Mouse (Mus musculus): ENCODE measurements around the gene Tbc1d10a. TPM values are rescaled to one million over a fixed set of nuclear protein-coding genes. Genes with fewer than 3 reads are reported as not detected.
"Not testable (repeated sequence)": the region's sequence is repeated elsewhere in the genome, so short reads cannot be mapped to it uniquely, and the experiment has no call there.

Tbc1d10a gene
- polyA plus RNA-seq, 1 experiment from 2014 or later = 13.6 TPM

- no peak for DNase-seq (ENCODE audit: low spot score)
- H3K4me3 ChIP-seq (ENCODE audit: low read depth, low read length) = no peak overlapping the region
- no peak; the same call in 1 of the 2 replicates for ATAC-seq (replicated peaks; ENCODE audit: low FRiP score)
- no peaks in the 10 kb centered on the region for H3K27me3 ChIP-seq (replicated peaks; ENCODE audit: control insufficient read depth, insufficient read depth, low read length)
- no peak overlapping the region for H3K9ac ChIP-seq (ENCODE audit: low read depth, low read length)
- H3K9me3 ChIP-seq (ENCODE audit: control insufficient read depth, low read length) = no peaks in the 10 kb centered on the region
- peaks cover 75% of the 10 kb centered on the region for H3K36me3 ChIP-seq (ENCODE audit: control insufficient read depth, insufficient read depth, low read length)
- H3K4me1 ChIP-seq (replicated peaks; ENCODE audit: control insufficient read depth, insufficient read depth, low read length) = peaks cover 10% of the 10 kb centered on the region; the same call in 1 of the 2 replicates
- no peak overlapping the region for H3K27ac ChIP-seq (ENCODE audit: low read depth, low read length)
- 87% methylated on average over 7 of the region's 7 CpGs for WGBS
- no peak overlapping the region for H3K4me2 ChIP-seq
Observed at GRCm38 (mm10) chr11:4166467-4167090, 20.0 kb upstream of the Tbc1d10a start.

- ATAC-seq (replicated peaks; ENCODE audit: low FRiP score) = no peak
- Histone ChIP-seq H3K4me1 (replicated peaks; ENCODE audit: control insufficient read depth, insufficient read depth, low read length) (no peaks in the 10 kb centered on the region), H3K36me3 (ENCODE audit: control insufficient read depth, insufficient read depth, low read length) (peaks cover 91% of the 10 kb centered on the region), H3K27me3 (replicated peaks; ENCODE audit: control insufficient read depth, insufficient read depth, low read length) (no peaks in the 10 kb centered on the region), H3K4me3 (ENCODE audit: low read depth, low read length) (no peak overlapping the region), H3K27ac (ENCODE audit: low read depth, low read length) (no peak overlapping the region), H3K9me3 (ENCODE audit: control insufficient read depth, low read length) (no peaks in the 10 kb centered on the region), H3K4me2 (no peak overlapping the region), H3K9ac (ENCODE audit: low read depth, low read length) (no peak overlapping the region)
- 94% methylated on average over 5 of the region's 5 CpGs for WGBS
- DNase-seq (ENCODE audit: low spot score) = no peak
Observed at GRCm38 (mm10) chr11:4174586-4174985, 12.0 kb upstream of the Tbc1d10a start.

- Histone ChIP-seq H3K27ac (ENCODE audit: low read depth, low read length) (no peak overlapping the region), H3K9ac (ENCODE audit: low read depth, low read length) (no peak overlapping the region), H3K4me2 (no peak overlapping the region), H3K4me1 (replicated peaks; ENCODE audit: control insufficient read depth, insufficient read depth, low read length) (no peaks in the 10 kb centered on the region), H3K36me3 (ENCODE audit: control insufficient read depth, insufficient read depth, low read length) (peaks cover 89% of the 10 kb centered on the region), H3K9me3 (ENCODE audit: control insufficient read depth, low read length) (no peaks in the 10 kb centered on the region), H3K27me3 (replicated peaks; ENCODE audit: control insufficient read depth, insufficient read depth, low read length) (no peaks in the 10 kb centered on the region), H3K4me3 (ENCODE audit: low read depth, low read length) (no peak overlapping the region)
- ATAC-seq (replicated peaks; ENCODE audit: low FRiP score) = no peak
- 84% methylated on average over 4 of the region's 4 CpGs for WGBS
- no peak for DNase-seq (ENCODE audit: low spot score)
Observed at GRCm38 (mm10) chr11:4177716-4178115, 8.9 kb upstream of the Tbc1d10a start.

GRCm38 (mm10) chr11:4182061-4182460, 4.5 kb upstream of the Tbc1d10a start:
- no peaks in the 10 kb centered on the region for H3K27me3 ChIP-seq (replicated peaks; ENCODE audit: control insufficient read depth, insufficient read depth, low read length)
- peaks cover 49% of the 10 kb centered on the region for H3K36me3 ChIP-seq (ENCODE audit: control insufficient read depth, insufficient read depth, low read length)
- peaks cover under 1% of the 10 kb centered on the region; the same call in 1 of the 2 replicates for H3K4me1 ChIP-seq (replicated peaks; ENCODE audit: control insufficient read depth, insufficient read depth, low read length)
- no peak overlapping the region for H3K9ac ChIP-seq (ENCODE audit: low read depth, low read length)
- WGBS = 48% methylated on average over 1 of the region's 1 CpGs
- H3K27ac ChIP-seq (ENCODE audit: low read depth, low read length) = no peak overlapping the region
- no peak for ATAC-seq (replicated peaks; ENCODE audit: low FRiP score)
- H3K9me3 ChIP-seq (ENCODE audit: control insufficient read depth, low read length) = no peaks in the 10 kb centered on the region
- DNase-seq (ENCODE audit: low spot score) = no peak
- no peak overlapping the region for H3K4me2 ChIP-seq
- H3K4me3 ChIP-seq (ENCODE audit: low read depth, low read length) = no peak overlapping the region

- Histone ChIP-seq H3K27ac (ENCODE audit: low read depth, low read length) (no peak overlapping the region), H3K4me2 (no peak overlapping the region), H3K36me3 (ENCODE audit: control insufficient read depth, insufficient read depth, low read length) (peaks cover 34% of the 10 kb centered on the region), H3K9ac (ENCODE audit: low read depth, low read length) (no peak overlapping the region), H3K4me3 (ENCODE audit: low read depth, low read length) (no peak overlapping the region), H3K9me3 (ENCODE audit: control insufficient read depth, low read length) (no peaks in the 10 kb centered on the region), H3K4me1 (replicated peaks; ENCODE audit: control insufficient read depth, insufficient read depth, low read length) (peaks cover 10% of the 10 kb centered on the region), H3K27me3 (replicated peaks; ENCODE audit: control insufficient read depth, insufficient read depth, low read length) (no peaks in the 10 kb centered on the region)
- ATAC-seq (replicated peaks; ENCODE audit: low FRiP score) (no peak), DNase-seq (ENCODE audit: low spot score) (no peak)
Observed at GRCm38 (mm10) chr11:4183511-4183910, 3.1 kb upstream of the Tbc1d10a start.

- WGBS = 66% methylated on average over 4 of the region's 4 CpGs
Observed at GRCm38 (mm10) chr11:4184251-4184952, 2.2 kb upstream of the Tbc1d10a start.

GRCm38 (mm10) chr11:4185480-4185879, 1.1 kb upstream of the Tbc1d10a start:
- WGBS = 85% methylated on average over 6 of the region's 6 CpGs
- peaks cover 17% of the 10 kb centered on the region for H3K36me3 ChIP-seq (ENCODE audit: control insufficient read depth, insufficient read depth, low read length)
- ATAC-seq (replicated peaks; ENCODE audit: low FRiP score); H3K4me2 ChIP-seq; H3K9me3 ChIP-seq (ENCODE audit: control insufficient read depth, low read length); DNase-seq (ENCODE audit: low spot score); H3K4me3 ChIP-seq (ENCODE audit: low read depth, low read length); H3K27ac ChIP-seq (ENCODE audit: low read depth, low read length); H3K9ac ChIP-seq (ENCODE audit: low read depth, low read length); H3K27me3 ChIP-seq (replicated peaks; ENCODE audit: control insufficient read depth, insufficient read depth, low read length): not testable (repeated sequence)
- H3K4me1 ChIP-seq (replicated peaks; ENCODE audit: control insufficient read depth, insufficient read depth, low read length) = peaks cover 10% of the 10 kb centered on the region

More at GRCm38 (mm10) chr11:4184251-4184952, 2.2 kb upstream of the Tbc1d10a start:
- Histone ChIP-seq H3K4me3 (ENCODE audit: low read depth, low read length) (no peak overlapping the region), H3K27me3 (replicated peaks; ENCODE audit: control insufficient read depth, insufficient read depth, low read length) (no peaks in the 10 kb centered on the region), H3K27ac (ENCODE audit: low read depth, low read length) (no peak overlapping the region), H3K4me2 (no peak overlapping the region), H3K9ac (ENCODE audit: low read depth, low read length) (no peak overlapping the region), H3K9me3 (ENCODE audit: control insufficient read depth, low read length) (no peaks in the 10 kb centered on the region), H3K36me3 (ENCODE audit: control insufficient read depth, insufficient read depth, low read length) (peaks cover 26% of the 10 kb centered on the region), H3K4me1 (replicated peaks; ENCODE audit: control insufficient read depth, insufficient read depth, low read length) (peaks cover 10% of the 10 kb centered on the region)
- DNase-seq (ENCODE audit: low spot score) (no peak), ATAC-seq (replicated peaks; ENCODE audit: low FRiP score) (no peak)

GRCm38 (mm10) chr11:4187318-4187700, 720 bp downstream of the Tbc1d10a start:
- H3K27ac ChIP-seq (ENCODE audit: low read depth, low read length) = no peak overlapping the region
- H3K9ac ChIP-seq (ENCODE audit: low read depth, low read length) = peak overlapping the region; percentile 91
- no peaks in the 10 kb centered on the region for H3K27me3 ChIP-seq (replicated peaks; ENCODE audit: control insufficient read depth, insufficient read depth, low read length)
- 19% methylated on average over 9 of the region's 9 CpGs for WGBS
- no peak for DNase-seq (ENCODE audit: low spot score)
- H3K4me2 ChIP-seq = peak overlapping the region; percentile 96
- H3K4me1 ChIP-seq (replicated peaks; ENCODE audit: control insufficient read depth, insufficient read depth, low read length) = peaks cover 12% of the 10 kb centered on the region
- peak overlapping the region; percentile 91 for H3K4me3 ChIP-seq (ENCODE audit: low read depth, low read length)
- H3K9me3 ChIP-seq (ENCODE audit: control insufficient read depth, low read length) = no peaks in the 10 kb centered on the region
- no peaks in the 10 kb centered on the region for H3K36me3 ChIP-seq (ENCODE audit: control insufficient read depth, insufficient read depth, low read length)
- ATAC-seq (replicated peaks; ENCODE audit: low FRiP score) = no peak

GRCm38 (mm10) chr11:4189182-4189581, 2.6 kb downstream of the Tbc1d10a start:
- Histone ChIP-seq H3K9me3 (ENCODE audit: control insufficient read depth, low read length) (no peaks in the 10 kb centered on the region), H3K4me2 (no peak overlapping the region), H3K9ac (ENCODE audit: low read depth, low read length) (no peak overlapping the region), H3K4me1 (replicated peaks; ENCODE audit: control insufficient read depth, insufficient read depth, low read length) (peaks cover 12% of the 10 kb centered on the region), H3K4me3 (ENCODE audit: low read depth, low read length) (no peak overlapping the region), H3K27ac (ENCODE audit: low read depth, low read length) (no peak overlapping the region), H3K36me3 (ENCODE audit: control insufficient read depth, insufficient read depth, low read length) (no peaks in the 10 kb centered on the region), H3K27me3 (replicated peaks; ENCODE audit: control insufficient read depth, insufficient read depth, low read length) (no peaks in the 10 kb centered on the region)
- DNase-seq (ENCODE audit: low spot score) (no peak), ATAC-seq (replicated peaks; ENCODE audit: low FRiP score) (no peak)
- 74% methylated on average over 6 of the region's 6 CpGs for WGBS

Data from liver, embryonic 11.5 days (tissue).